Mouse (Mus musculus): ENCODE measurements at regions not wholly inside any gene's neighbourhood (a gene's known extent, or its start where the extent isn't known, plus 50 kb on each side); places are given as distances from the start of the nearest gene placed in this dataset.

DNA sequence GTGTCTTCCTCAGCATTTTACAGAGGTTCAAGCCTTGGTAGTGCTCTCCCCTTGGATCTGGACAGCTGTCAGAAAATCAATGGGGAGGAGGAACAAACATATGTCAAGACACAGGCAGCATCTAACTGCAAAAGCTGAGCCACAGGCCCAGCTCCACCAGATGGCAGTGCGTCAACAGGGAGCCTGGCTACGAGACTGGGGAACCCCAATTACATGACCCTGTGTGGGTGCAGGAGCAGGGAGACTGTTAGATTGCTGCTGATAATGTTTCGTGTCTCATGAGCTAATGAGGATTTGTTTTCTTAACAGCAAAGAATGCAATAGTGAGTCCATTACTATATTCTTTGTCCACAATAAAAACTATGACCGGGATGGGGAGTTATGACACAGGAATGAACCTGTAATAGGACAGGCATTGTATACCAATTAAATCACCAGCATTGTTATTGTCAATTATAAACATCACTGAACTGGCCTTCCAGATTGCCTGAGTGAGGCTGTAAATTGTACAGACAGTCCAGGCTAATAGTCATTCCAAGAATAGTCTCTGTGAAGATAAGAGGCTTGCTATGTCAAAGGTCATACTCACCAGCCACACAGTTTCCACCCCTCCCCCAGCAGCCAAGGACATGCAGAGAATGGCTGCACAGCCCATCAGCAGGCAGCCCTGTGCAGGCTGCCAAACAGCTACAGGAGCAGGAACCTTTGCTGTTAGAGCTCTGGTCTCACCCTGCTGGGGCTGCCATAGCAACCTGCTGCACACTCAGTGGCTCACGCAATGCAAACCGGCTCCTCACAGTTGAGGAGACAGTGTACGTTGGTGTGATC lies 58.8 kb upstream of the Barx2 start:
- Histone ChIP-seq H3K4me3 (ENCODE audit: low read depth, low read length) (no peak overlapping the region), H3K27me3 (ENCODE audit: insufficient read depth, low read length) (no peaks in the 10 kb centered on the region), H3K27ac (ENCODE audit: low read depth, low read length) (peak overlapping the region; percentile 55; the same call in 1 of the 2 replicates), H3K9me3 (ENCODE audit: low read length) (no peaks in the 10 kb centered on the region), H3K4me2 (ENCODE audit: low read depth, low read length, poor library complexity, severe bottlenecking) (peak overlapping the region; percentile 1), H3K36me3 (ENCODE audit: insufficient read depth, low read length) (no peaks in the 10 kb centered on the region), H3K4me1 (ENCODE audit: insufficient read depth, low read length) (peaks cover 6% of the 10 kb centered on the region; the same call in 1 of the 2 replicates), H3K9ac (replicated peaks; ENCODE audit: low read length, poor library complexity, severe bottlenecking) (no peak overlapping the region)
- peak; percentile 89 for ATAC-seq (ENCODE audit: low FRiP score)
- peak; percentile 85 for DNase-seq (ENCODE audit: low spot score)
- WGBS: 9% methylated on average over 7 of the region's 7 CpGs
- TF ChIP-seq CTCF (IDR thresholded peaks at IDR 0.05): peak; percentile 97

DNA sequence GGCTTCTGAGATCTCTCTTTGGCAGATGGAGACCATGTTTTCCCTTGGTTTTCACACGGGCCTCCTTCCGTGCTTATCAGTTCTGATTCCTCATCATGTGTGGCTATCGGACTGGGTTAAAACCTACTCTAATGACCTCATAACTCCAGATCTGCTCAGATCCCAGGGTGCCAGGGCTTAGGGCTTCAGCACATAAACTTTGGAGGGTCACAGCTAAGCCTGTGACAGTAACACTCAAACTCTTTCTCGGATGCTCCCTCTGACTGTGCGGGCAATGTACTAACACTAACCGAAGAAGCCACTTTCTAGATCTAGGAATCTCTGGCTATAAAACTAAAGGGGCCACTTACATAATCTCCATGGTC lies 59.3 kb upstream of the Barx2 start:
- peak overlapping the region; percentile 1 for H3K4me2 ChIP-seq (ENCODE audit: low read depth, low read length, poor library complexity, severe bottlenecking)
- no peaks in the 10 kb centered on the region for H3K36me3 ChIP-seq (ENCODE audit: insufficient read depth, low read length)
- H3K27me3 ChIP-seq (ENCODE audit: insufficient read depth, low read length): no peaks in the 10 kb centered on the region
- DNase-seq (ENCODE audit: low spot score) (no peak), ATAC-seq (ENCODE audit: low FRiP score) (no peak)
- no peak overlapping the region for H3K9ac ChIP-seq (replicated peaks; ENCODE audit: low read length, poor library complexity, severe bottlenecking)
- H3K4me3 ChIP-seq (ENCODE audit: low read depth, low read length): no peak overlapping the region
- H3K27ac ChIP-seq (ENCODE audit: low read depth, low read length): peak overlapping the region; percentile 55; the same call in 1 of the 2 replicates
- H3K4me1 ChIP-seq (ENCODE audit: insufficient read depth, low read length): peaks cover 6% of the 10 kb centered on the region; the same call in 1 of the 2 replicates
- WGBS: 32% methylated on average over 6 of the region's 6 CpGs
- H3K9me3 ChIP-seq (ENCODE audit: low read length): no peaks in the 10 kb centered on the region
- no peak for TF ChIP-seq CTCF (IDR thresholded peaks at IDR 0.05)

- no peak for DNase-seq (ENCODE audit: low spot score)
Measured at GRCm38 (mm10) chr9:31976191-31976590, 62.9 kb upstream of the Barx2 start.

GRCm38 (mm10) chr9:31978071-31978470 lies 64.8 kb upstream of the Barx2 start:
- no peak overlapping the region for H3K27ac ChIP-seq (ENCODE audit: low read depth, low read length)
- no peaks in the 10 kb centered on the region for H3K36me3 ChIP-seq (ENCODE audit: insufficient read depth, low read length)
- H3K9ac ChIP-seq (replicated peaks; ENCODE audit: low read length, poor library complexity, severe bottlenecking): no peak overlapping the region
- DNase-seq (ENCODE audit: low spot score): no peak
- H3K27me3 ChIP-seq (ENCODE audit: insufficient read depth, low read length): no peaks in the 10 kb centered on the region
- no peaks in the 10 kb centered on the region for H3K9me3 ChIP-seq (ENCODE audit: low read length)
- 96% methylated on average over 2 of the region's 2 CpGs for WGBS
- H3K4me2 ChIP-seq (ENCODE audit: low read depth, low read length, poor library complexity, severe bottlenecking): no peak overlapping the region
- TF ChIP-seq CTCF (IDR thresholded peaks at IDR 0.05): no peak
- H3K4me3 ChIP-seq (ENCODE audit: low read depth, low read length): no peak overlapping the region
- H3K4me1 ChIP-seq (ENCODE audit: insufficient read depth, low read length): no peaks in the 10 kb centered on the region
- no peak for ATAC-seq (ENCODE audit: low FRiP score)

More at GRCm38 (mm10) chr9:31976191-31976590, 62.9 kb upstream of the Barx2 start:
- Histone ChIP-seq H3K9ac (replicated peaks; ENCODE audit: low read length, poor library complexity, severe bottlenecking) (no peak overlapping the region), H3K4me2 (ENCODE audit: low read depth, low read length, poor library complexity, severe bottlenecking) (no peak overlapping the region), H3K27me3 (ENCODE audit: insufficient read depth, low read length) (no peaks in the 10 kb centered on the region), H3K27ac (ENCODE audit: low read depth, low read length) (no peak overlapping the region), H3K9me3 (ENCODE audit: low read length) (no peaks in the 10 kb centered on the region), H3K36me3 (ENCODE audit: insufficient read depth, low read length) (no peaks in the 10 kb centered on the region), H3K4me1 (ENCODE audit: insufficient read depth, low read length) (peaks cover 6% of the 10 kb centered on the region; the same call in 1 of the 2 replicates), H3K4me3 (ENCODE audit: low read depth, low read length) (no peak overlapping the region)
- no peak for ATAC-seq (ENCODE audit: low FRiP score)
- 41% methylated on average over 2 of the region's 2 CpGs for WGBS
- no peak for TF ChIP-seq CTCF (IDR thresholded peaks at IDR 0.05)

- Histone ChIP-seq H3K9me3 (ENCODE audit: low read length) (no peaks in the 10 kb centered on the region), H3K27me3 (ENCODE audit: insufficient read depth, low read length) (no peaks in the 10 kb centered on the region), H3K4me1 (ENCODE audit: insufficient read depth, low read length) (no peaks in the 10 kb centered on the region), H3K9ac (replicated peaks; ENCODE audit: low read length, poor library complexity, severe bottlenecking) (no peak overlapping the region), H3K36me3 (ENCODE audit: insufficient read depth, low read length) (no peaks in the 10 kb centered on the region), H3K27ac (ENCODE audit: low read depth, low read length) (no peak overlapping the region), H3K4me2 (ENCODE audit: low read depth, low read length, poor library complexity, severe bottlenecking) (no peak overlapping the region), H3K4me3 (ENCODE audit: low read depth, low read length) (no peak overlapping the region)
- DNase-seq (ENCODE audit: low spot score) (no peak), ATAC-seq (ENCODE audit: low FRiP score) (no peak)
- 86% methylated on average over 3 of the region's 3 CpGs for WGBS
- TF ChIP-seq CTCF (IDR thresholded peaks at IDR 0.05): no peak
Measured at GRCm38 (mm10) chr9:31979211-31979610, 65.9 kb upstream of the Barx2 start.

GRCm38 (mm10) chr9:31980459-31980858 lies 67.2 kb upstream of the Barx2 start:
- Histone ChIP-seq H3K4me2 (ENCODE audit: low read depth, low read length, poor library complexity, severe bottlenecking) (no peak overlapping the region), H3K27ac (ENCODE audit: low read depth, low read length) (no peak overlapping the region), H3K27me3 (ENCODE audit: insufficient read depth, low read length) (no peaks in the 10 kb centered on the region), H3K4me1 (ENCODE audit: insufficient read depth, low read length) (no peaks in the 10 kb centered on the region), H3K9me3 (ENCODE audit: low read length) (no peaks in the 10 kb centered on the region), H3K4me3 (ENCODE audit: low read depth, low read length) (no peak overlapping the region), H3K36me3 (ENCODE audit: insufficient read depth, low read length) (no peaks in the 10 kb centered on the region), H3K9ac (replicated peaks; ENCODE audit: low read length, poor library complexity, severe bottlenecking) (no peak overlapping the region)
- WGBS: 93% methylated on average over 5 of the region's 5 CpGs
- DNase-seq (ENCODE audit: low spot score): no peak
- ATAC-seq (ENCODE audit: low FRiP score): no peak
- no peak for TF ChIP-seq CTCF (IDR thresholded peaks at IDR 0.05)

Data from midbrain, postnatal 0 days (tissue).